9 mouse cellular contexts compared by ENCODE assay signal in the genomic region with DNA sequence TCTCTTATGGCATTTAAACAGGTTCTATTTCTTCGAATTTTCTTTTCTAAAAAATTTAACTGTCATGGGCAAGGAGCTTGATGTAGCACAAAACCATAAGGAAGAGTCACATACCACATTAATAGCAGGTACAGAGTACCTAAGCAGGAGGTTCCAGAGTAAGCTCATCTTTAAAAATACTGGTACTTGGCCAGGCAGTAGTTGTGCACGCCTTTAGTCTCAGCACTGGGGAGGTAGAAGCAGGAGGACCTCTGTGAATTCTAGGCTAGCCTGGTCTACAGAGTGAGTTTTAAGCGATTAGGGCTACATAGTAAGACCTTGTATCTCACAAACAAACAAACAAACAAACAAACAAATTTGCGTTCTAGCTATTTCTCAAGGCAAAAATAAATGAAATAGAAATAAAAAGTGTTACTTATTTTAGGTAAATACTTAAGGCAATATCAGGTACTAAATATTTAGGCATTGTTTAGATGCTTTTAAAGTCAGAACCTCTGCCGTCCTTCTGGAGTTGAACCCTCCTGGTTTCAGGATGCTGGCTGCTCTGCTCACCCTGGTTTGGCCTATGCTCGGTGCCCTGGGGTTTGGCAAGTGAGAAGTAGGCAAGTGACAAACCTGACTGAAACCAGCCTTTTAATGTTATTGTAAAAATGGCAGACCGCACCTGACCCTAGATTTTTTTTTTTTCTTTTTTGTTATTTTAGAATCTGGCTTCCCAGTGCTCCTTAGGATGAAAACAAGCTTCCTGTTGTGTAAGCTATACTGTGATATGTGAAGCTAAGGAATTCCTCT.
"Had no signal": no experiment of that assay in that cellular context is flagged by ENCODE, and none has a peak within 500 bp of the region (broad histone marks: within the 10 kb centered on the region; RNA-seq: fewer than 3 reads in every experiment).

No protein-coding gene starts in this region.

- H3K9me3 ChIP-seq: kidney, embryonic 15.5 days; midbrain, embryonic 13.5 days; neural tube, embryonic 15.5 days had no signal

- H3K27me3 ChIP-seq: kidney, embryonic 15.5 days; midbrain, embryonic 13.5 days; neural tube, embryonic 15.5 days had no signal

- H3K4me2 ChIP-seq: kidney, embryonic 15.5 days; midbrain, embryonic 13.5 days; neural tube, embryonic 15.5 days had no signal

- H3K9ac ChIP-seq: kidney, embryonic 15.5 days; liver, embryonic 14.5 days; midbrain, embryonic 13.5 days; neural tube, embryonic 15.5 days had no signal

- H3K36me3 ChIP-seq: kidney, embryonic 15.5 days; midbrain, embryonic 13.5 days; neural tube, embryonic 15.5 days had no signal

- H3K4me3 ChIP-seq: kidney, embryonic 15.5 days; midbrain, embryonic 13.5 days; neural tube, embryonic 15.5 days had no signal

- DNase-seq: kidney, adult 11 months; kidney, postnatal 25 days; lung, adult 2 months; thymus, adult 18-20 months; thymus, postnatal 14 days had no signal

- H3K27ac ChIP-seq: kidney, embryonic 15.5 days; liver, embryonic 14.5 days; midbrain, embryonic 13.5 days; neural tube, embryonic 15.5 days had no signal

- ATAC-seq: midbrain, embryonic 13.5 days had no signal
